Mouse (Mus musculus): ENCODE results near the gene Vcl. TPM values are rescaled to one million over a fixed set of nuclear protein-coding genes. Genes with fewer than 3 reads are reported as not detected.

Vcl gene
- polyA plus RNA-seq, 1 experiment from 2014 or later: 19.7 TPM

- no peak for ATAC-seq (ENCODE audit: low FRiP score)
- no peak overlapping the region for H3K4me2 ChIP-seq (replicated peaks)
- no peaks in the 10 kb centered on the region for H3K27me3 ChIP-seq (ENCODE audit: control insufficient read depth, insufficient read depth, low read length)
- no peaks in the 10 kb centered on the region for H3K4me1 ChIP-seq (replicated peaks; ENCODE audit: control insufficient read depth, insufficient read depth, low read length)
- H3K27ac ChIP-seq: no peak overlapping the region
- WGBS: 83% methylated on average over 2 of the region's 2 CpGs
- no peaks in the 10 kb centered on the region for H3K36me3 ChIP-seq (replicated peaks; ENCODE audit: control insufficient read depth, insufficient read depth)
- H3K9ac ChIP-seq: no peak overlapping the region
- H3K9me3 ChIP-seq (ENCODE audit: control insufficient read depth, low read length): no peaks in the 10 kb centered on the region
- no peak overlapping the region for H3K4me3 ChIP-seq (replicated peaks; ENCODE audit: low read length)
- DNase-seq (ENCODE audit: low spot score): no peak
These were observed 17.4 kb upstream of the Vcl start for GRCm38 (mm10) chr14:20911811-20912210.

DNA sequence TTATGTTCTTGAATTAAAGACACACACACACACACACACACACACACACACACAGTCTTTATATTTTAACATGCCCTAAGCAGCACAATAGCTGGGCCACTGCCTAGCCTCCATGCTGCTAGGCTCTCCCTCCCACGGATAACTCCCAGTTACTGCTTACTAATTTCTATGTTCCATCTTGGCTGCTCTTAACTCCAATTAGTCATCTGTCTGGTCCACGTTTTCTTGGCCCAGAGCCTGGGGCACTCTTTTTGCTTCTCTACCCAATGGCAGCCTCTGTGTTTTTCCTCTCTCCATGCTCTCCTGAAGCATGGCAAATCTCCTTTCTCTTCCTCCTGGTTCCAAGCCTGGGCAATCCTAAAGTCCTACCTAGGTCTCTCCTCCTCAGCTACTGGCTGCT is 14.8 kb upstream of the Vcl start:
- H3K4me2 ChIP-seq (replicated peaks): no peak overlapping the region
- no peaks in the 10 kb centered on the region for H3K9me3 ChIP-seq (ENCODE audit: control insufficient read depth, low read length)
- WGBS: 65% methylated on average over 2 of the region's 2 CpGs
- no peaks in the 10 kb centered on the region for H3K36me3 ChIP-seq (replicated peaks; ENCODE audit: control insufficient read depth, insufficient read depth)
- H3K27ac ChIP-seq: no peak overlapping the region
- H3K4me1 ChIP-seq (replicated peaks; ENCODE audit: control insufficient read depth, insufficient read depth, low read length): no peaks in the 10 kb centered on the region
- ATAC-seq (ENCODE audit: low FRiP score): no peak
- no peak overlapping the region for H3K4me3 ChIP-seq (replicated peaks; ENCODE audit: low read length)
- H3K9ac ChIP-seq: no peak overlapping the region
- no peaks in the 10 kb centered on the region for H3K27me3 ChIP-seq (ENCODE audit: control insufficient read depth, insufficient read depth, low read length)
- DNase-seq (ENCODE audit: low spot score): no peak

GRCm38 (mm10) chr14:20916625-20917612 is 12.3 kb upstream of the Vcl start:
- 93% methylated on average over 7 of the region's 7 CpGs for WGBS
- H3K9me3 ChIP-seq (ENCODE audit: control insufficient read depth, low read length): no peaks in the 10 kb centered on the region

GRCm38 (mm10) chr14:20924071-20924789 is 5.0 kb upstream of the Vcl start:
- no peak overlapping the region for H3K9ac ChIP-seq
- 84% methylated on average over 5 of the region's 5 CpGs for WGBS
- no peak overlapping the region for H3K27ac ChIP-seq
- no peak overlapping the region for H3K4me2 ChIP-seq (replicated peaks)
- ATAC-seq (ENCODE audit: low FRiP score) (no peak), DNase-seq (ENCODE audit: low spot score) (no peak)
- no peaks in the 10 kb centered on the region for H3K27me3 ChIP-seq (ENCODE audit: control insufficient read depth, insufficient read depth, low read length)
- no peaks in the 10 kb centered on the region for H3K4me1 ChIP-seq (replicated peaks; ENCODE audit: control insufficient read depth, insufficient read depth, low read length)
- H3K36me3 ChIP-seq (replicated peaks; ENCODE audit: control insufficient read depth, insufficient read depth): no peaks in the 10 kb centered on the region
- no peak overlapping the region for H3K4me3 ChIP-seq (replicated peaks; ENCODE audit: low read length)
- H3K9me3 ChIP-seq (ENCODE audit: control insufficient read depth, low read length): no peaks in the 10 kb centered on the region

More at GRCm38 (mm10) chr14:20916625-20917612, 12.3 kb upstream of the Vcl start:
- Histone ChIP-seq H3K9ac (no peak overlapping the region), H3K4me3 (replicated peaks; ENCODE audit: low read length) (no peak overlapping the region), H3K36me3 (replicated peaks; ENCODE audit: control insufficient read depth, insufficient read depth) (no peaks in the 10 kb centered on the region), H3K27me3 (ENCODE audit: control insufficient read depth, insufficient read depth, low read length) (no peaks in the 10 kb centered on the region), H3K4me1 (replicated peaks; ENCODE audit: control insufficient read depth, insufficient read depth, low read length) (no peaks in the 10 kb centered on the region), H3K4me2 (replicated peaks) (no peak overlapping the region), H3K27ac (no peak overlapping the region)
- ATAC-seq (ENCODE audit: low FRiP score) (no peak), DNase-seq (ENCODE audit: low spot score) (no peak)

DNA sequence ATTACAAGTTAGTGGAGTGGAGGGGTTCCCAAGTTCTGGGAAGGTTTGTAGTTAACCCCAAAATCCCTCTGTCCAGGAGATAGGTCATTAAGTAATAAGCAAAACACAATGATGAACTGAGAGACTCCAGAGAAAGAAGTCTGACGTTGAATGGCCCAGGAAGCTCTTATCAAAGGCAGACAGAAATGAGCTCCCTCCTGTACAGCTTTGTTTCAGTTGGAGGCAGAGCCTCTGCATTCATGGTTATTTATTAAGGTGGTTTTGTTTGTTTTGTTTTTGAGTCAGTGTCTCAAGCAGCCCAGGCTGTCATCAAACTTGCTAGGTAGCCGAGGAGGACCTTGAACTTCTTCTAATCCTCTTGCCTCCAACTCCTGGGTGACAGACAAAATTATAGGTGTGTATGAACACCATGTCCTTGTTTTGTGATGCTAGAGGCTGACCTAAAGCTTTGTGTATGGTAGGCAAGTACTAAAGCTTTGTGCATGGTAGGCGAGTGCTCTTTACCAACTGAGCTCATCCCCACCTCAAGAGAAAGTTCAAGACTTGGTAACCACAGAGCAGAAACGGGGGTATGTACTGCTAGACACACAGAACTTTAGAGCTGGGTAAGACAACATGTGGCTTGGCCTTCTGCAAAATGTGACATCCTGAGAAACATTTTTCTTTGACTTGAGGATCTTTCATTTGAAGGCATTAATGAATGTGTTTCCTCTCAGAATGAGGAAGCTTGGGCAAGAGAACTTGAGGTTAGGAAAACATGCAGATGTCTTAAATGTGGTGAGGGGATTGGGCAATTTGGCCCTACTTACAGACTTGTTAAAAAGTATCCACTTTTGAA is 1.5 kb upstream of the Vcl start:
- 85% methylated on average over 4 of the region's 4 CpGs for WGBS
- Histone ChIP-seq H3K4me1 (replicated peaks; ENCODE audit: control insufficient read depth, insufficient read depth, low read length) (peaks cover 16% of the 10 kb centered on the region), H3K27ac (no peak overlapping the region), H3K9ac (no peak overlapping the region), H3K9me3 (ENCODE audit: control insufficient read depth, low read length) (no peaks in the 10 kb centered on the region), H3K27me3 (ENCODE audit: control insufficient read depth, insufficient read depth, low read length) (no peaks in the 10 kb centered on the region), H3K4me3 (replicated peaks; ENCODE audit: low read length) (no peak overlapping the region), H3K36me3 (replicated peaks; ENCODE audit: control insufficient read depth, insufficient read depth) (no peaks in the 10 kb centered on the region), H3K4me2 (replicated peaks) (no peak overlapping the region)
- ATAC-seq (ENCODE audit: low FRiP score) (no peak), DNase-seq (ENCODE audit: low spot score) (no peak)

GRCm38 (mm10) chr14:20928308-20928685 is 901 bp upstream of the Vcl start:
- Histone ChIP-seq H3K4me1 (replicated peaks; ENCODE audit: control insufficient read depth, insufficient read depth, low read length) (peaks cover 16% of the 10 kb centered on the region), H3K27me3 (ENCODE audit: control insufficient read depth, insufficient read depth, low read length) (no peaks in the 10 kb centered on the region), H3K4me3 (replicated peaks; ENCODE audit: low read length) (peak overlapping the region; percentile 87; the same call in 1 of the 2 replicates), H3K27ac (peak overlapping the region; percentile 83), H3K9me3 (ENCODE audit: control insufficient read depth, low read length) (no peaks in the 10 kb centered on the region), H3K36me3 (replicated peaks; ENCODE audit: control insufficient read depth, insufficient read depth) (no peaks in the 10 kb centered on the region), H3K9ac (no peak overlapping the region), H3K4me2 (replicated peaks) (peak overlapping the region; percentile 67)
- ATAC-seq (ENCODE audit: low FRiP score): no peak
- 20% methylated on average over 4 of the region's 4 CpGs for WGBS
- DNase-seq (ENCODE audit: low spot score): no peak

DNA sequence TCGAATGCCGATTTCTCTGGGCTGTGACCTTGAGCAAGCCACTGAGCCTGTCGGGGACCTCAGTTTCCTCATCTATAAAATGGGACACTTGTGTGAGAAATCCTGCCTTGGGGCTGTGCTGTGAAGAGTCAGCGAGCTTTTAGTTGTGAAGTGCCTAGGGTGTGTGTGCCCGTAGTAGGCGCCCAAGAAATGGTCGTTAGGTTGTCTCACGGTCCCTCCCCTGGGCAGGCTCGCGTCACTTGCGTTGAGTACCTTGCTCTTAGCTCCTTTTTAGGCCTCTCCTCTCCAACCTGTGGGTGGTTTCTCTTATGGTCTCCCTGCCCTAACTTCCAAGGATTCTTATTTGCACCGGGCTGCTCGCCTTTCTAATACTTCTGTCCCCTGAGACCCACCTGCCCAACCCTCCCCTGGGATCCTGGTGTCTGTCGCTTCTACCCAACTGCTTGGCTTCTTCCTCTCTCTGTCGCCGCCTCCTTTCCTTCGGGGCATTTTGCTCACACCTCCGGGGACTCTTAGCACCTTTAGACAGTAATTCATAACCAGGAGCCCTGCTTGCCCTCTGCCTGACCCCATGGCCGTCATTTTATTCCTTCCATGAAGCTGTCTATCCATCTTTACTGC is 726 bp downstream of the Vcl start:
- H3K4me1 ChIP-seq (replicated peaks; ENCODE audit: control insufficient read depth, insufficient read depth, low read length): peaks cover 16% of the 10 kb centered on the region
- WGBS: under 1% methylated on average over 19 of the region's 19 CpGs
- no peaks in the 10 kb centered on the region for H3K9me3 ChIP-seq (ENCODE audit: control insufficient read depth, low read length)
- peak overlapping the region; percentile 67 for H3K4me2 ChIP-seq (replicated peaks)
- peak overlapping the region; percentile 84 for H3K9ac ChIP-seq
- DNase-seq (ENCODE audit: low spot score) (no peak), ATAC-seq (ENCODE audit: low FRiP score) (peak; percentile 3; the same call in 1 of the 2 replicates)
- no peaks in the 10 kb centered on the region for H3K27me3 ChIP-seq (ENCODE audit: control insufficient read depth, insufficient read depth, low read length)
- peak overlapping the region; percentile 87 for H3K4me3 ChIP-seq (replicated peaks; ENCODE audit: low read length)
- peak overlapping the region; percentile 83 for H3K27ac ChIP-seq
- no peaks in the 10 kb centered on the region for H3K36me3 ChIP-seq (replicated peaks; ENCODE audit: control insufficient read depth, insufficient read depth)

GRCm38 (mm10) chr14:20930481-20931391 is 1.5 kb downstream of the Vcl start:
- ATAC-seq (ENCODE audit: low FRiP score): no peak
- peak overlapping the region; percentile 84 for H3K9ac ChIP-seq
- no peak for DNase-seq (ENCODE audit: low spot score)
- H3K4me1 ChIP-seq (replicated peaks; ENCODE audit: control insufficient read depth, insufficient read depth, low read length): peaks cover 16% of the 10 kb centered on the region
- H3K36me3 ChIP-seq (replicated peaks; ENCODE audit: control insufficient read depth, insufficient read depth): no peaks in the 10 kb centered on the region
- no peak overlapping the region for H3K27ac ChIP-seq
- no peaks in the 10 kb centered on the region for H3K27me3 ChIP-seq (ENCODE audit: control insufficient read depth, insufficient read depth, low read length)
- no peaks in the 10 kb centered on the region for H3K9me3 ChIP-seq (ENCODE audit: control insufficient read depth, low read length)
- H3K4me2 ChIP-seq (replicated peaks): peak overlapping the region; percentile 67
- peak overlapping the region; percentile 87 for H3K4me3 ChIP-seq (replicated peaks; ENCODE audit: low read length)
- 43% methylated on average over 8 of the region's 8 CpGs for WGBS

All from hindbrain, embryonic 14.5 days (tissue).